Mouse (Mus musculus) bone marrow, adult 2 months (tissue): ENCODE measurements at regions not wholly inside any gene's neighbourhood (a gene's known extent, or its start where the extent isn't known, plus 50 kb on each side); places are given as distances from the start of the nearest gene placed in this dataset.

Experiments used
- CTCF ChIP-seq: fragments of 200-500 bp; IDR thresholded peaks from 2 replicates; pipeline ENCODE4 v1.5.1; 2011; ENCODE audit warnings: low read length, control low read depth; ENCODE audit not compliant: control insufficient read depth, insufficient read depth
- POLR2A ChIP-seq: fragments of 200-500 bp; IDR thresholded peaks from 2 replicates; pipeline ENCODE4 v1.6.1; 2011; ENCODE audit warnings: low read depth, mild to moderate bottlenecking, control low read depth, low read length, borderline replicate concordance; ENCODE audit not compliant: control insufficient read depth

GRCm38 (mm10) chr1:144353320-144353719, 104.3 kb upstream of the Rgs1 start:
- TF ChIP-seq POLR2A (no peak), CTCF (no peak)
